Mouse (Mus musculus): ENCODE measurements at regions not wholly inside any gene's neighbourhood (a gene's known extent, or its start where the extent isn't known, plus 50 kb on each side); places are given as distances from the start of the nearest gene placed in this dataset.

DNA sequence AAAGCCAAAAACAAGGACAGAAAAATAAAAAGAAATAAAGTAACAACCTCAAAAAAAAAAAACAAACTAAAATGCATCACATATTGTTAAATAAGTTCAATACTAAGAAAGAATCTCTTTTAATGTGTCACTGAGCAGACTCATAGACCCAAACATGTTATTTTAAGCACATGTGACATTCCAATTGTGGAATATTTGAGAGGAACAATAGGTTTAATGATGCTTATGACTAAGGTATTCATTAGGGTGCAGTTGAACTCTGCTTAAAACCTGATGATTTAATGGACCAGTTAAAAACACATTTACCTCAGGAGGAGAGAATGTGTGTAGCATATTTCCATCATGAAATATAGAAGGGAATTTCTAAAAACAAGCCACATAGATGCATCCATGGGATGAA, 302.4 kb downstream of the Hdgfl1 start:
- no peaks in the 10 kb centered on the region for H3K9me3 ChIP-seq (replicated peaks; ENCODE audit: insufficient read depth, low read length)
- no peak overlapping the region for H3K4me3 ChIP-seq (ENCODE audit: control insufficient read depth in 1 of 2, insufficient read depth in 1 of 2, low read depth in 2 of 2, low read length in 2 of 2)
- H3K79me2 ChIP-seq (ENCODE audit: control insufficient read depth, insufficient read depth, low read length, poor library complexity), result no peaks in the 10 kb centered on the region
- DNase-seq (ENCODE audit: low read depth, low spot score), result no peak
- H3K27me3 ChIP-seq (ENCODE audit: control insufficient read depth in 1 of 2, insufficient read depth in 2 of 2, low read length in 2 of 2), result no peaks in the 10 kb centered on the region
- H3K36me3 ChIP-seq (ENCODE audit: control insufficient read depth in 1 of 2, insufficient read depth in 2 of 2, low read length in 2 of 2), result no peaks in the 10 kb centered on the region
- no peak overlapping the region for H3K9ac ChIP-seq (ENCODE audit: control insufficient read depth, low read depth, low read length, poor library complexity, severe bottlenecking)
- no peak for TF ChIP-seq TAL1 (IDR thresholded peaks at IDR 0.05; ENCODE audit: low read length)
- no peak for TF ChIP-seq ZKSCAN1 (IDR thresholded peaks at IDR 0.05; ENCODE audit: low read depth, low read length)
- no peak for TF ChIP-seq ZNF384 (IDR thresholded peaks at IDR 0.05; ENCODE audit: low read depth, low read length)
- no peak for TF ChIP-seq ETS1 (IDR thresholded peaks at IDR 0.05; ENCODE audit: low read depth, low read length)
- TF ChIP-seq MAFK (IDR thresholded peaks at IDR 0.05; ENCODE audit: borderline replicate concordance, low read depth, low read length), result no peak
- no peak for TF ChIP-seq GATA1 (IDR thresholded peaks at IDR 0.05; ENCODE audit: low read depth, low read length)
- TF ChIP-seq UBTF (IDR thresholded peaks at IDR 0.05; ENCODE audit: borderline replicate concordance, insufficient read depth, low read depth, low read length), result no peak
- no peak for TF ChIP-seq MAX (IDR thresholded peaks at IDR 0.05; ENCODE audit: low read length)
- no peak for TF ChIP-seq KAT2A (conservative IDR thresholded peaks at IDR 0.05; ENCODE audit: low read depth, low read length)
- no peak for TF ChIP-seq SMC3 (IDR thresholded peaks at IDR 0.05; ENCODE audit: low read depth, low read length)
- no peak for TF ChIP-seq NELFE (IDR thresholded peaks at IDR 0.05; ENCODE audit: low read depth, low read length)
- H3K27ac ChIP-seq (ENCODE audit: control insufficient read depth, low read depth, low read length), result no peak overlapping the region
- no peaks in the 10 kb centered on the region for H3K4me1 ChIP-seq (ENCODE audit: control insufficient read depth in 1 of 2, insufficient read depth in 2 of 2, low read length in 2 of 2)

DNA sequence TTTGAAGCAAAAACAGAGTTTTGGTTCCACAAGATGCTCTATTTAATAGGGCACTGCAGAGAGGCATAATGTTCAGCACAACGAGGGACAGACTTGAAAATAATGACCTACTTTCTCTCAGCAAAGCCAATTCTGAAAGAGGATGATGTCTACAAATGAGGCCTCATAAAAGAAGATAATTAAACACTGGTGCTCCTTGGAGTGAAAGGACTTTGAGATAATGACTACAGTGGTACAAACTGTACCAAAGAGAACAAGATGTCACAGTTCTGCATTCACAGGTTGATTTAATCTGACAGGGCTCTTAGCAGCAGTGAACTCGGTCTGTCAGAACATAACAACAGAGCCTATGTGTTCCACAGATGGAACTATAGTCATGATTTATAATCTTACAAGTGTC, 305.4 kb downstream of the Hdgfl1 start:
- Histone ChIP-seq H3K27me3 (ENCODE audit: control insufficient read depth in 1 of 2, insufficient read depth in 2 of 2, low read length in 2 of 2) (no peaks in the 10 kb centered on the region), H3K9me3 (replicated peaks; ENCODE audit: insufficient read depth, low read length) (no peaks in the 10 kb centered on the region), H3K4me3 (ENCODE audit: control insufficient read depth in 1 of 2, insufficient read depth in 1 of 2, low read depth in 2 of 2, low read length in 2 of 2) (no peak overlapping the region), H3K9ac (ENCODE audit: control insufficient read depth, low read depth, low read length, poor library complexity, severe bottlenecking) (no peak overlapping the region), H3K27ac (ENCODE audit: control insufficient read depth, low read depth, low read length) (no peak overlapping the region), H3K36me3 (ENCODE audit: control insufficient read depth in 1 of 2, insufficient read depth in 2 of 2, low read length in 2 of 2) (no peaks in the 10 kb centered on the region), H3K4me1 (ENCODE audit: control insufficient read depth in 1 of 2, insufficient read depth in 2 of 2, low read length in 2 of 2) (no peaks in the 10 kb centered on the region), H3K79me2 (ENCODE audit: control insufficient read depth, insufficient read depth, low read length, poor library complexity) (no peaks in the 10 kb centered on the region)
- TF ChIP-seq RAD21 (IDR thresholded peaks at IDR 0.05; ENCODE audit: low read depth, low read length), result no peak
- TF ChIP-seq MEF2A (IDR thresholded peaks at IDR 0.05; ENCODE audit: extremely low read depth, insufficient replicate concordance, low read depth, low read length, poor library complexity, severe bottlenecking), result no peak
- TF ChIP-seq MXI1 (IDR thresholded peaks at IDR 0.05; ENCODE audit: low read depth, low read length), result no peak
- TF ChIP-seq JUND (IDR thresholded peaks at IDR 0.05; ENCODE audit: low read depth, low read length), result no peak
- TF ChIP-seq CTCF (IDR thresholded peaks at IDR 0.05 in 2 of 3, conservative IDR thresholded peaks at IDR 0.05 in 1 of 3; ENCODE audit: control insufficient read depth in 1 of 3, insufficient read depth in 1 of 3, low read depth in 2 of 3, low read length in 3 of 3, poor library complexity in 1 of 3, severe bottlenecking in 1 of 3), result no peak
- TF ChIP-seq MAFK (IDR thresholded peaks at IDR 0.05; ENCODE audit: borderline replicate concordance, low read depth, low read length), result no peak
- TF ChIP-seq CHD1 (IDR thresholded peaks at IDR 0.05; ENCODE audit: low read depth, low read length), result no peak
- TF ChIP-seq HCFC1 (IDR thresholded peaks at IDR 0.05; ENCODE audit: low read depth, low read length), result no peak
- TF ChIP-seq RCOR1 (IDR thresholded peaks at IDR 0.05; ENCODE audit: low read depth, low read length), result no peak
- no peak for TF ChIP-seq NELFE (IDR thresholded peaks at IDR 0.05; ENCODE audit: low read depth, low read length)
- no peak for TF ChIP-seq SIN3A (IDR thresholded peaks at IDR 0.05; ENCODE audit: low read length)
- no peak for TF ChIP-seq BHLHE40 (IDR thresholded peaks at IDR 0.05; ENCODE audit: borderline replicate concordance, low read depth, low read length)
- TF ChIP-seq USF2 (IDR thresholded peaks at IDR 0.05; ENCODE audit: borderline replicate concordance in 1 of 2, insufficient read depth in 1 of 2, low read depth in 1 of 2, low read length in 2 of 2), result no peak
- no peak for TF ChIP-seq TCF12 (IDR thresholded peaks at IDR 0.05; ENCODE audit: low read depth, low read length)
- TF ChIP-seq USF1 (IDR thresholded peaks at IDR 0.05; ENCODE audit: low read depth, low read length), result no peak
- TF ChIP-seq TAL1 (IDR thresholded peaks at IDR 0.05; ENCODE audit: low read length), result no peak
- no peak for TF ChIP-seq E2F4 (IDR thresholded peaks at IDR 0.05; ENCODE audit: borderline replicate concordance, low read depth, low read length)
- no peak for TF ChIP-seq ETS1 (IDR thresholded peaks at IDR 0.05; ENCODE audit: low read depth, low read length)
- no peak for TF ChIP-seq POLR2AphosphoS2 (IDR thresholded peaks at IDR 0.05; ENCODE audit: low read length)
- no peak for DNase-seq (ENCODE audit: low read depth, low spot score)

Measured in MEL (cell line).